Mouse (Mus musculus): ENCODE measurements at regions not wholly inside any gene's neighbourhood (a gene's known extent, or its start where the extent isn't known, plus 50 kb on each side); places are given as distances from the start of the nearest gene placed in this dataset.

GRCm38 (mm10) chr7:137909456-137909855 is 472.0 kb downstream of the Glrx3 start:
- TF ChIP-seq CTCF (IDR thresholded peaks at IDR 0.05; ENCODE audit: low read depth), result no peak
- no peak for TF ChIP-seq EP300 (IDR thresholded peaks at IDR 0.05; ENCODE audit: low read depth)
